Mouse (Mus musculus) hindbrain, embryonic 15.5 days (tissue): ENCODE measurements around the gene Tmem200a. TPM values are rescaled to one million over a fixed set of nuclear protein-coding genes. Genes with fewer than 3 reads are reported as not detected.
A peak's percentile ranks its signal among the peaks of the same experiment; 100 is the strongest.
"Not testable (repeated sequence)": the region's sequence is repeated elsewhere in the genome, so short reads cannot be mapped to it uniquely, and the experiment has no call there.

Experiments
- ATAC-seq: fragments of 200-750 bp; cut with Nextera tagmentation; 2 replicates; pipeline ENCODE4 v1.8.0; 2017; ENCODE audit warnings: low read depth, moderate number of reproducible peaks, moderate TSS enrichment; ENCODE audit not compliant: low FRiP score
- H3K27ac ChIP-seq: fragments of 300-500 bp; sonication (generic); replicated peaks from 2 replicates; pipeline ENCODE4 v1.5.1; 2015; ENCODE audit warnings: mild to moderate bottlenecking, inconsistent platforms
- H3K27me3 ChIP-seq: fragments of 300-500 bp; sonication (generic); 2 replicates; pipeline ENCODE4 v1.6.1; 2015; ENCODE audit warnings: control low read depth, inconsistent platforms
- H3K36me3 ChIP-seq: fragments of 300-500 bp; sonication (generic); 2 replicates; pipeline ENCODE4 v1.6.1; 2015; ENCODE audit warnings: control low read depth, inconsistent platforms
- H3K4me1 ChIP-seq: fragments of 300-500 bp; sonication (generic); replicated peaks from 2 replicates; pipeline ENCODE4 v1.6.1; 2015; ENCODE audit warnings: control low read depth, inconsistent platforms
- H3K4me2 ChIP-seq: fragments of 300-500 bp; sonication (generic); 2 replicates; pipeline ENCODE4 v1.6.1; 2015; ENCODE audit warnings: moderate library complexity, mild to moderate bottlenecking, inconsistent platforms
- H3K4me3 ChIP-seq: fragments of 300-500 bp; sonication (generic); 2 replicates; pipeline ENCODE4 v1.5.1; 2015; ENCODE audit warnings: mild to moderate bottlenecking, inconsistent platforms
- H3K9ac ChIP-seq: fragments of 300-500 bp; sonication (generic); 2 replicates; pipeline ENCODE4 v1.6.1; 2015; ENCODE audit warnings: inconsistent platforms
- H3K9me3 ChIP-seq: fragments of 300-500 bp; sonication (generic); 2 replicates; pipeline ENCODE4 v1.6.1; 2016; ENCODE audit warnings: control low read depth, inconsistent platforms
- WGBS: fragments of 180-500 bp; shearing (Covaris S2); methylation state at CpG from one replicate; pipeline ENCODE4 v1.1.7; 2015; 5-methylcytosine and 5-hydroxymethylcytosine counted together
- polyA plus RNA-seq: library from polyadenylated mRNA; unstranded; fragments of >200 nt; fragmentation: Nextera tagmentation; extraction: Ambion mirVana; gene quantifications from 2 replicates; pipeline ENCODE4 v1.2.1, GENCODE M21; 2015

Gene Tmem200a
- polyA plus RNA-seq, 1 experiment from 2014 or later: 28.2 TPM

DNA sequence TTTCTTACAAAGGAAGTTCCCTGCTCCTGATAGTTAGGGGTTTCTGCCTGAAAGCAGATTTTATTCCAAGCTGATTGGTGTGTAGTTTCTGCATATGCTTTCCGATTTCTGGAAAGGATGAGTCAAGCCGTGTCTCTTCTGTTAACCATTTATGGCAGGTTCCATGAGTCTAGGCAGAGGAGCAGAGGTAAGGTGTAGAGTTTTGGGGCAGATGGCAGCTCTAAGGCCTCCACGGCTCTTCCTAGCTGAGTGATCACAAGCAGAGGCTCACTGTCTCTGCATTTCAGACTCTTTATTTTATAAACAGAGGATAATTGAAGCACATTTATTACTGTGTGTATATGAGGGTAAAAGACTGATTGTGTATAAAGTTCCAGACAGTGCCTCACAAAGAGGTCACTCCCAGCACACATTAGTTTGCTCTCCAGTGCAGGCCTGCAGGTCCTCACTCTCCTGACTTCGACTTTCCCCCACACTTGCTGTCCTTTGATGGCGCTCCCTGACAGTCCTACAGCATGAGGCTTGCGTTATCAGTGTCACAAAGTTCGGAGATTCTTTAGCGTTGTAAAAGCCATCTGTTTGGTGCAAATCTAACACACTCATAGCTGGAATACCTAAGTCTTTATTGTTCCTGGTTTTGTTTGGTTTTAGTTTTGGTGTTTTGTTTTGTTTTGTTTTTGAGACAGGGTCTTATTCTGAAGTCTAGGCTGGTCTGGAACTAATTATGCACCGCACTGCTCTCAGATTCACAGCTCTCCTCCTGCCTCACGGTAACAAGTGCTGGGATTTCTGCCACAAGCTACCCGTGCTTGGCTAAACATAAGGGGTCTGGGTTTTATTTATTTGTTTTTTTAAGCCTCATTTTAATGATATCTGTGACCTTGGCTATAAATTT is 151.1 kb downstream of the Tmem200a start:
- Histone ChIP-seq H3K9me3 (no peaks in the 10 kb centered on the region), H3K36me3 (no peaks in the 10 kb centered on the region), H3K27me3 (no peaks in the 10 kb centered on the region), H3K9ac (no peak overlapping the region), H3K4me3 (no peak overlapping the region), H3K4me2 (no peak overlapping the region), H3K4me1 (peaks cover 14% of the 10 kb centered on the region), H3K27ac (no peak overlapping the region)
- WGBS: 56% methylated on average over 11 of the region's 11 CpGs
- ATAC-seq: no peak

- 0 out of 2 replicates have a peak, but pooled peaks cover 5% of the 10 kb centered on the region for H3K4me1 ChIP-seq
- H3K27me3 ChIP-seq: no peaks in the 10 kb centered on the region
- H3K9ac ChIP-seq: no peak overlapping the region
- no peaks in the 10 kb centered on the region for H3K36me3 ChIP-seq
- no peak overlapping the region for H3K4me2 ChIP-seq
- no peak overlapping the region for H3K4me3 ChIP-seq
- H3K9me3 ChIP-seq: no peaks in the 10 kb centered on the region
- H3K27ac ChIP-seq: no peak overlapping the region
- ATAC-seq: peak; percentile 54; the same call in 1 of the 2 replicates
- WGBS: 25% methylated on average over 4 of the region's 4 CpGs
Measured at GRCm38 (mm10) chr10:25920640-25921278, 158.1 kb downstream of the Tmem200a start.

GRCm38 (mm10) chr10:25918103-25918502 is 160.7 kb downstream of the Tmem200a start:
- Histone ChIP-seq H3K27me3 (no peaks in the 10 kb centered on the region), H3K4me3 (no peak overlapping the region), H3K9me3 (no peaks in the 10 kb centered on the region), H3K4me2 (no peak overlapping the region), H3K4me1 (0 out of 2 replicates have a peak, but pooled peaks cover 5% of the 10 kb centered on the region), H3K36me3 (no peaks in the 10 kb centered on the region), H3K9ac (no peak overlapping the region), H3K27ac (no peak overlapping the region)
- no peak for ATAC-seq
- WGBS: 81% methylated on average over 2 of the region's 2 CpGs

DNA sequence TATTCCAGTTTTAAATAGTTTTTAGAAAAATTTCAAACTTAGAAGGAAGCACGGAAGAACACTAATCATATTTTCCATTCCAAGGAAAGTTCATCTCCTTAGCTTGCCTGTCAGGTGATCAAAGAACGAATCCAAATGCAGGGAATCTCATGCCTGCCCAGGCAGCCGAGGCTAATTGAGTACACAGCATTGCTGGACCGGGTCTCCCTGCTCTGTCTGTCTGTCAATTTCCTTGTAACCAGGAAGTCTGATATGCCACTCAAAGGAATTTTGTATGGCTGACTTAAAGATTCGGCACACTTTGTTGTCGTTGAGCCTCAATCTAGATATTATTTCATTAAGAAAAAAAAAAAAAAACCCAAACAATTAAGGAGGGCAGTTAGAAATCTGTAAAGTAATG is 168.6 kb downstream of the Tmem200a start:
- Histone ChIP-seq H3K9me3 (no peaks in the 10 kb centered on the region), H3K27ac (no peak overlapping the region), H3K36me3 (no peaks in the 10 kb centered on the region), H3K9ac (no peak overlapping the region), H3K4me3 (no peak overlapping the region), H3K4me2 (no peak overlapping the region), H3K4me1 (no peaks in the 10 kb centered on the region), H3K27me3 (no peaks in the 10 kb centered on the region)
- ATAC-seq: no peak
- 40% methylated on average over 6 of the region's 6 CpGs for WGBS

- Histone ChIP-seq H3K4me3 (no peak overlapping the region), H3K36me3 (no peaks in the 10 kb centered on the region), H3K4me2 (no peak overlapping the region), H3K9me3 (no peaks in the 10 kb centered on the region), H3K9ac (no peak overlapping the region), H3K27me3 (no peaks in the 10 kb centered on the region), H3K4me1 (no peaks in the 10 kb centered on the region), H3K27ac (no peak overlapping the region)
- no peak for ATAC-seq
- WGBS: 46% methylated on average over 10 of the region's 10 CpGs
Measured at GRCm38 (mm10) chr10:25908027-25909012, 170.5 kb downstream of the Tmem200a start.

- not testable (repeated sequence) for H3K27me3 ChIP-seq, H3K4me2 ChIP-seq, H3K9me3 ChIP-seq, ATAC-seq, H3K9ac ChIP-seq, H3K36me3 ChIP-seq, H3K27ac ChIP-seq, H3K4me1 ChIP-seq, H3K4me3 ChIP-seq
- 91% methylated on average over 5 of the region's 5 CpGs for WGBS
Measured at GRCm38 (mm10) chr10:25894126-25894525, 184.7 kb downstream of the Tmem200a start.

GRCm38 (mm10) chr10:25887225-25887624 is 191.6 kb downstream of the Tmem200a start:
- Histone ChIP-seq H3K4me2 (no peak overlapping the region), H3K9ac (no peak overlapping the region), H3K4me1 (no peaks in the 10 kb centered on the region), H3K9me3 (no peaks in the 10 kb centered on the region), H3K27ac (no peak overlapping the region), H3K27me3 (no peaks in the 10 kb centered on the region), H3K36me3 (no peaks in the 10 kb centered on the region), H3K4me3 (no peak overlapping the region)
- WGBS: 51% methylated on average over 6 of the region's 6 CpGs
- ATAC-seq: no peak

GRCm38 (mm10) chr10:25884512-25884911 is 194.3 kb downstream of the Tmem200a start:
- Histone ChIP-seq H3K9me3 (no peaks in the 10 kb centered on the region), H3K4me2 (no peak overlapping the region), H3K4me1 (no peaks in the 10 kb centered on the region), H3K27ac (no peak overlapping the region), H3K9ac (no peak overlapping the region), H3K4me3 (no peak overlapping the region), H3K36me3 (no peaks in the 10 kb centered on the region), H3K27me3 (no peaks in the 10 kb centered on the region)
- ATAC-seq: no peak
- WGBS: 88% methylated on average over 2 of the region's 2 CpGs

DNA sequence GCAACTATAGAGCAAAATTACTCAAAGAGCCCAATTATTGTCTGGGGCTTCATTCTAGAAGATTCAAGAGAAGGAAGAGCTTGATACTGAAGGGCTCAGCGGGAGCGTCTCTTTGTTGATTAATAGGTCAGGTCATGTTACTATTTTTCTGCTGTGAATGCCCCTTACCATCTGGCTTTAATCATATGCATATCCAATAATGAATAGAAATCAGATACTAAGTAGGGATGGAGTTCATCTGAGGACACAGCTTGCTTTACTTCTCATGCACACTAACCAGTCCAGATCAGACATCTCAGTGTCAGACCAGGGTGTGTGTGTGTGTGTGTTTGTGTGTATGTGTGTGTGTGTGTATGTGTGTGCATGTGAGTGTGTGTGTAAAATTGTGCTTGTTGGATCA is 201.1 kb downstream of the Tmem200a start:
- 31% methylated on average over 2 of the region's 2 CpGs for WGBS
- no peak overlapping the region for H3K4me3 ChIP-seq
- no peaks in the 10 kb centered on the region for H3K9me3 ChIP-seq
- H3K4me2 ChIP-seq: no peak overlapping the region
- H3K9ac ChIP-seq: no peak overlapping the region
- H3K36me3 ChIP-seq: no peaks in the 10 kb centered on the region
- ATAC-seq: no peak
- H3K27me3 ChIP-seq: no peaks in the 10 kb centered on the region
- H3K27ac ChIP-seq: no peak overlapping the region
- no peaks in the 10 kb centered on the region for H3K4me1 ChIP-seq

DNA sequence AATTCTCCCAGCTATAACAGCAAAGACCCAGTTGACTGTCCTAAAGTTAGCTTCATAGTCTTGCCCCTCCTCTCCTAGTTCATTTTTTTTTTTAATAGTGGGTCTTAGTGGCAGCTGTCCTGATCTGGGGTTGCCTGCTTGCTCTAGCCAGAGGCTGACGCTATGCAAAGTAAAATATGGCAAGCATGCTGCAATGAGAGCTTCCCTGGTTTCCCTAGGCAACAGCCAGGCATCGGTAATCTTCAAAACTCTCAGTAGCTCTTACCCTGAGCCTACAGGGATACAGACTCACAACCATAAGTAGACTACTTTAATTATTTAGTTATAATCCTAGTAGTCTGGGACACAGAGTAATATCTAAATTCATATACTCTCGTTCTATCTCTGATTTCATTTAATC is 202.0 kb downstream of the Tmem200a start:
- H3K4me1 ChIP-seq: no peaks in the 10 kb centered on the region
- 40% methylated on average over 3 of the region's 3 CpGs for WGBS
- H3K27me3 ChIP-seq: no peaks in the 10 kb centered on the region
- no peak overlapping the region for H3K9ac ChIP-seq
- no peak overlapping the region for H3K4me2 ChIP-seq
- no peak for ATAC-seq
- no peaks in the 10 kb centered on the region for H3K36me3 ChIP-seq
- H3K27ac ChIP-seq: no peak overlapping the region
- no peak overlapping the region for H3K4me3 ChIP-seq
- no peaks in the 10 kb centered on the region for H3K9me3 ChIP-seq

DNA sequence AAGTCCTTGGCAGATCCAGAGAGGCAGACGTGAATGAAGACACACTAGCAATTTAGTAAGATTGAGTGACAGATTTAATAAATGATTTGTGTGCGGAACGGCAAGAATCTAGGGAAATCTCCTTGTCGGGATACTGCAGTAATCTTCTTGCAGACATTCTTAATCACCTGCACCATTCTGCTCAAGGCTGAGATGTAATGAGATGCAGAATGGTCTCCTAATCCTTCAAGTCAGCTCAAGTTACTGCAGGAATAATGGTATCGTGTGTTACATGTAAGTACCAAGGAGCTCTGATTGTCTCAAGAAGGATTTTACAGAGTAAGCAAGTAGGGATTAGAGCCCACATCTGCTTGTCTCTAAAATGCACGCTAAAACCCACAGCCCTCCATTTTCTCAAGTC is 210.1 kb downstream of the Tmem200a start:
- H3K4me2 ChIP-seq: no peak overlapping the region
- peak; percentile 38; the same call in 1 of the 2 replicates for ATAC-seq
- no peaks in the 10 kb centered on the region for H3K36me3 ChIP-seq
- H3K4me1 ChIP-seq: no peaks in the 10 kb centered on the region
- H3K4me3 ChIP-seq: no peak overlapping the region
- H3K9ac ChIP-seq: no peak overlapping the region
- WGBS: 63% methylated on average over 6 of the region's 6 CpGs
- no peaks in the 10 kb centered on the region for H3K27me3 ChIP-seq
- H3K9me3 ChIP-seq: no peaks in the 10 kb centered on the region
- H3K27ac ChIP-seq: no peak overlapping the region
